18 mouse cellular contexts compared by ENCODE assay signal in genomic region chr17:28629125-28629524, GRCm38 (mm10). TPM values are rescaled to one million over a fixed set of nuclear protein-coding genes. Genes with fewer than 3 reads are reported as not detected.
DNase-seq lines count a peak whose midpoint lies in the region; ATAC-seq and TF ChIP-seq lines count a peak whose summit lies in the region.
"Had no signal": no experiment of that assay in that cellular context is flagged by ENCODE, and none has a peak within 500 bp of the region (broad histone marks: within the 10 kb centered on the region; RNA-seq: fewer than 3 reads in every experiment).

No protein-coding gene starts in this region.

- H3K9me3 ChIP-seq in limb, embryonic 15.5 days: no peaks in the 10 kb centered on the region
- H3K9me3 ChIP-seq in limb, embryonic 10.5 days (replicated peaks): no peaks in the 10 kb centered on the region
- no peaks in the 10 kb centered on the region for H3K9me3 ChIP-seq in E14TG2a.4 (ENCODE audit: low read length)
- H3K9me3 ChIP-seq in MEL (replicated peaks; ENCODE audit: insufficient read depth, low read length): no peaks in the 10 kb centered on the region
- H3K9me3 ChIP-seq in intestine, postnatal 0 days (ENCODE audit: control insufficient read depth): no peaks in the 10 kb centered on the region
- H3K9me3 ChIP-seq in midbrain, postnatal 0 days (ENCODE audit: low read length): no peaks in the 10 kb centered on the region
- H3K9me3 ChIP-seq: neural tube, embryonic 13.5 days had no signal

- H3K4me3 ChIP-seq in limb, embryonic 15.5 days: no peak overlapping the region
- no peak overlapping the region for H3K4me3 ChIP-seq in limb, embryonic 10.5 days
- H3K4me3 ChIP-seq in E14TG2a.4 (replicated peaks; ENCODE audit: low read length) (peak overlapping the region; percentile 35; the same call in 1 of the 2 replicates), MEL (ENCODE audit: control insufficient read depth in 1 of 2, insufficient read depth in 1 of 2, low read depth in 2 of 2, low read length in 2 of 2) (peak overlapping the region in 1 of 2 experiments; percentile 35; a peak in 1 of 4 replicates)
- H3K4me3 ChIP-seq in intestine, postnatal 0 days (ENCODE audit: low read depth, low read length): no peak overlapping the region
- H3K4me3 ChIP-seq in midbrain, postnatal 0 days (ENCODE audit: low read depth, low read length): no peak overlapping the region
- H3K4me3 ChIP-seq: erythroblast, embryonic 14.5 days; heart, adult 2 months; neural tube, embryonic 13.5 days had no signal

- H3K4me2 ChIP-seq in limb, embryonic 15.5 days: no peak overlapping the region
- no peak overlapping the region for H3K4me2 ChIP-seq in intestine, postnatal 0 days (replicated peaks; ENCODE audit: low read depth)
- H3K4me2 ChIP-seq in midbrain, postnatal 0 days (ENCODE audit: low read depth, low read length, poor library complexity, severe bottlenecking): no peak overlapping the region
- H3K4me2 ChIP-seq: midbrain, embryonic 11.5 days; neural tube, embryonic 13.5 days had no signal

- TF ChIP-seq RAD21 in MEL (IDR thresholded peaks at IDR 0.05; ENCODE audit: low read depth, low read length): no peak; the same call in 1 of the 2 replicates

- H3K27me3 ChIP-seq in limb, embryonic 15.5 days: no peaks in the 10 kb centered on the region; the same call in 1 of the 2 replicates
- H3K27me3 ChIP-seq in limb, embryonic 10.5 days (ENCODE audit: low read depth, poor library complexity, severe bottlenecking): no peaks in the 10 kb centered on the region
- H3K27me3 ChIP-seq in E14TG2a.4 (ENCODE audit: insufficient read depth, low read length) (no peaks in the 10 kb centered on the region), MEL (ENCODE audit: control insufficient read depth in 1 of 2, insufficient read depth in 2 of 2, low read length in 2 of 2) (no peaks in the 10 kb centered on the region)
- H3K27me3 ChIP-seq in intestine, postnatal 0 days (replicated peaks; ENCODE audit: control insufficient read depth, insufficient read depth, low read length): no peaks in the 10 kb centered on the region
- H3K27me3 ChIP-seq in midbrain, postnatal 0 days (ENCODE audit: insufficient read depth, low read length): no peaks in the 10 kb centered on the region
- H3K27me3 ChIP-seq: neural tube, embryonic 13.5 days had no signal

- no peak for TF ChIP-seq EP300 in MEL (IDR thresholded peaks at IDR 0.05; ENCODE audit: low read depth in 1 of 2, low read length in 2 of 2)

- 27% methylated on average over 3 of the region's 3 CpGs for WGBS in limb, embryonic 15.5 days
- WGBS in limb, embryonic 10.5 days: 53% methylated on average over 3 of the region's 3 CpGs
- WGBS in intestine, postnatal 0 days: 40% methylated on average over 3 of the region's 3 CpGs
- WGBS in midbrain, postnatal 0 days: 49% methylated on average over 3 of the region's 3 CpGs

- no peaks in the 10 kb centered on the region for H3K79me2 ChIP-seq in MEL (ENCODE audit: control insufficient read depth, insufficient read depth, low read length, poor library complexity)

- ATAC-seq in limb, embryonic 15.5 days (ENCODE audit: insufficient number of reproducible peaks, low FRiP score, low TSS enrichment, low read depth): no peak
- peak; percentile 84 for ATAC-seq in intestine, postnatal 0 days
- ATAC-seq in midbrain, postnatal 0 days (ENCODE audit: low FRiP score): no peak
- ATAC-seq: forebrain, embryonic 16.5 days had no signal

- peak overlapping the region; percentile 47; the same call in 1 of the 2 replicates for H3K27ac ChIP-seq in limb, embryonic 15.5 days
- H3K27ac ChIP-seq in limb, embryonic 10.5 days: no peak overlapping the region
- 0 out of 2 replicates have a peak overlapping the region, but pooled peaks have one; percentile 2 for H3K27ac ChIP-seq in MEL (ENCODE audit: control insufficient read depth, low read depth, low read length)
- H3K27ac ChIP-seq in intestine, postnatal 0 days (ENCODE audit: low read depth, low read length): no peak overlapping the region
- H3K27ac ChIP-seq in midbrain, postnatal 0 days (ENCODE audit: low read depth, low read length): no peak overlapping the region
- H3K27ac ChIP-seq: heart, adult 2 months; neural tube, embryonic 13.5 days had no signal

- no peaks in the 10 kb centered on the region for H3K36me3 ChIP-seq in limb, embryonic 15.5 days
- H3K36me3 ChIP-seq in limb, embryonic 10.5 days: no peaks in the 10 kb centered on the region
- H3K36me3 ChIP-seq in E14TG2a.4 (ENCODE audit: insufficient read depth, low read length) (no peaks in the 10 kb centered on the region), MEL (ENCODE audit: control insufficient read depth in 1 of 2, insufficient read depth in 2 of 2, low read length in 2 of 2) (peaks cover 0 to 38% of the 10 kb centered on the region in 2 experiments; a peak in 2 of 4 replicates)
- H3K36me3 ChIP-seq in intestine, postnatal 0 days (ENCODE audit: control insufficient read depth, insufficient read depth): no peaks in the 10 kb centered on the region
- no peaks in the 10 kb centered on the region for H3K36me3 ChIP-seq in midbrain, postnatal 0 days (ENCODE audit: insufficient read depth, low read length)
- H3K36me3 ChIP-seq: neural tube, embryonic 13.5 days had no signal

- H3K4me1 ChIP-seq in limb, embryonic 15.5 days: peaks cover 5% of the 10 kb centered on the region; the same call in 1 of the 2 replicates
- peaks cover 12% of the 10 kb centered on the region for H3K4me1 ChIP-seq in limb, embryonic 10.5 days
- H3K4me1 ChIP-seq in E14TG2a.4 (replicated peaks; ENCODE audit: low read depth, low read length) (peaks cover 69% of the 10 kb centered on the region), MEL (ENCODE audit: control insufficient read depth in 1 of 2, insufficient read depth in 2 of 2, low read length in 2 of 2) (peaks cover 34 to 47% of the 10 kb centered on the region in 2 experiments)
- no peaks in the 10 kb centered on the region for H3K4me1 ChIP-seq in intestine, postnatal 0 days (replicated peaks; ENCODE audit: control insufficient read depth, insufficient read depth, low read length)
- no peaks in the 10 kb centered on the region for H3K4me1 ChIP-seq in midbrain, postnatal 0 days (ENCODE audit: insufficient read depth, low read length)
- H3K4me1 ChIP-seq: neural tube, embryonic 13.5 days had no signal

- no peak for TF ChIP-seq POLR2A in MEL (IDR thresholded peaks at IDR 0.05; ENCODE audit: control insufficient read depth in 1 of 2, insufficient read depth in 1 of 2, low read depth in 1 of 2, low read length in 2 of 2, poor library complexity in 1 of 2)

- DNase-seq in limb, embryonic 10.5 days (ENCODE audit: low spot score): no peak
- DNase-seq in MEL (ENCODE audit: low read depth, low spot score): peak; percentile 48
- DNase-seq in midbrain, postnatal 0 days (ENCODE audit: low spot score): no peak
- DNase-seq in embryo, embryonic 10.5 days (ENCODE audit: low spot score): no peak
- DNase-seq: adrenal gland, postnatal 10 days; cerebellum, adult 11-12 months; cerebellum, postnatal 25 days; heart, adult 2 months; right cerebral cortex, postnatal 25 days; thymus, postnatal 36 days had no signal

- peak; percentile 48 for TF ChIP-seq CTCF in E14TG2a.4 (conservative IDR thresholded peaks at IDR 0.05; ENCODE audit: low read length)
- peak; percentile 46 to 62 (median 48) for TF ChIP-seq CTCF in MEL (IDR thresholded peaks at IDR 0.05 in 2 of 3, conservative IDR thresholded peaks at IDR 0.05 in 1 of 3; ENCODE audit: control insufficient read depth in 1 of 3, insufficient read depth in 1 of 3, low read depth in 2 of 3, low read length in 3 of 3, poor library complexity in 1 of 3, severe bottlenecking in 1 of 3)
- peak; percentile 75 for TF ChIP-seq CTCF in intestine, postnatal 0 days (IDR thresholded peaks at IDR 0.05; ENCODE audit: low read depth)
- no peak for TF ChIP-seq CTCF in midbrain, postnatal 0 days (IDR thresholded peaks at IDR 0.05)

- H3K9ac ChIP-seq in limb, embryonic 15.5 days: no peak overlapping the region
- no peak overlapping the region for H3K9ac ChIP-seq in MEL (ENCODE audit: control insufficient read depth, low read depth, low read length, poor library complexity, severe bottlenecking)
- H3K9ac ChIP-seq in intestine, postnatal 0 days (ENCODE audit: low read depth, low read length): no peak overlapping the region
- H3K9ac ChIP-seq in midbrain, postnatal 0 days (replicated peaks; ENCODE audit: low read length, poor library complexity, severe bottlenecking): no peak overlapping the region
- H3K9ac ChIP-seq: neural tube, embryonic 13.5 days had no signal

TF ChIP-seq in MEL, 35 proteins besides CTCF, POLR2A, EP300 and RAD21:
- TF ChIP-seq ELF1 (IDR thresholded peaks at IDR 0.05; ENCODE audit: low read depth, low read length) (no peak), MXI1 (IDR thresholded peaks at IDR 0.05; ENCODE audit: low read depth, low read length) (0 out of 2 replicates have a peak, but pooled peaks have one; percentile 1), SMC3 (IDR thresholded peaks at IDR 0.05; ENCODE audit: low read depth, low read length) (peak; percentile 23; the same call in 1 of the 2 replicates), UBTF (IDR thresholded peaks at IDR 0.05; ENCODE audit: borderline replicate concordance, insufficient read depth, low read depth, low read length) (no peak)

RNA-seq across cellular contexts. Expression of gene Srpk1, which starts 6.6 kb away (rescaled TPM):
- 120 and 121 TPM in 2 replicates for polyA plus RNA-seq in limb, embryonic 15.5 days (2015; fragmentation: Nextera tagmentation; extraction: Ambion mirVana)
- polyA plus RNA-seq in limb, embryonic 10.5 days (2016; fragmentation: Nextera tagmentation; extraction: Ambion mirVana): 106 and 110 TPM in 2 replicates
- 125 and 138 TPM in 2 replicates for total RNA-seq in MEL (2012; rRNA removed)
- 100 to 1,000 TPM; 119 to 211 TPM for polyA plus RNA-seq in MEL (2012; ENCODE audit: insufficient read depth in 1 of 2, insufficient read length in 2 of 2, low read depth in 1 of 2, low replicate concordance in 2 of 2, missing spikeins in 1 of 2)
- 55.2 and 70.3 TPM in 2 replicates for polyA plus RNA-seq in intestine, postnatal 0 days (2015; fragmentation: Nextera tagmentation; extraction: Ambion mirVana)
- total RNA-seq in midbrain, postnatal 0 days (2014; rRNA removed): 58.1 and 67.5 TPM in 2 replicates
- polyA plus RNA-seq in midbrain, postnatal 0 days (2015; fragmentation: Nextera tagmentation; extraction: Ambion mirVana): 73.3 and 80.7 TPM in 2 replicates

RNA-seq across cellular contexts. Expression of gene Lhfpl5, which starts 53.7 kb away (rescaled TPM):
- 0.40 and 0.60 TPM in 2 replicates for polyA plus RNA-seq in limb, embryonic 15.5 days (2015; fragmentation: Nextera tagmentation; extraction: Ambion mirVana)
- 0.39 and 0.55 TPM in 2 replicates for polyA plus RNA-seq in limb, embryonic 10.5 days (2016; fragmentation: Nextera tagmentation; extraction: Ambion mirVana)
- total RNA-seq in MEL (2012; rRNA removed): not detected in 2 replicates
- under 1 TPM in 1 of 2 experiments, not detected in 1; 0.19 TPM for polyA plus RNA-seq in MEL (2012; ENCODE audit: insufficient read depth in 1 of 2, insufficient read length in 2 of 2, low read depth in 1 of 2, low replicate concordance in 2 of 2, missing spikeins in 1 of 2)
- polyA plus RNA-seq in intestine, postnatal 0 days (2015; fragmentation: Nextera tagmentation; extraction: Ambion mirVana): 0.90 and 1.3 TPM in 2 replicates
- 22.8 and 28.6 TPM in 2 replicates for total RNA-seq in midbrain, postnatal 0 days (2014; rRNA removed)
- polyA plus RNA-seq in midbrain, postnatal 0 days (2015; fragmentation: Nextera tagmentation; extraction: Ambion mirVana): 21.0 and 25.5 TPM in 2 replicates
- total RNA-seq: gastrocnemius, adult 8-10 months; heart, adult 2 months had no signal
- polyA plus RNA-seq: erythroblast, embryonic 14.5 days had no signal

Comparison
In these comparisons a context has a peak if more than half of its experiments do, and no peak if none do; other contexts are left out.
1. H3K27ac ChIP-seq: peak in limb, embryonic 15.5 days (single experiment) and MEL (single experiment); none in limb, embryonic 10.5 days (single experiment), intestine, postnatal 0 days (single experiment) and midbrain, postnatal 0 days (single experiment).